Mouse (Mus musculus) adrenal gland, adult 18-20 months (tissue): Measurements from ENCODE around the gene Prx. TPM values are rescaled to one million over a fixed set of nuclear protein-coding genes. Genes with fewer than 3 reads are reported as not detected.

Source experiments
- DNase-seq, 2 experiments: peaks; one replicate each; pipeline ENCODE4 v3.0.0; 2021 to 2022; ENCODE audit warnings: low spot score in 2 of 2
- total RNA-seq, 2 experiments: library from RNA; stranded (reverse); gene quantifications; 1 replicate in 1 of 2; 2 replicates in 1 of 2; pipeline ENCODE4 v1.2.3; 2021

Gene Prx
- total RNA-seq, 2 experiments from 2014 or later = 2.6 to 3.0 TPM

GRCm38 (mm10) chr7:27520104-27520503 is 21.0 kb downstream of the Prx start:
- DNase-seq = no peak

GRCm38 (mm10) chr7:27520599-27520998 is 21.5 kb downstream of the Prx start:
- no peak for DNase-seq

GRCm38 (mm10) chr7:27522967-27523366 is 23.8 kb downstream of the Prx start, which contains the start of gene Hipk4:
TSS of gene Hipk4 (plus strand) at chr7:27523267.
- no peak for DNase-seq

- no peak for DNase-seq
These were observed 24.7 kb downstream of the Prx start for GRCm38 (mm10) chr7:27523805-27524204.

- DNase-seq = peak; percentile 71 to 87
These were observed 27.1 kb downstream of the Prx start for GRCm38 (mm10) chr7:27526039-27526827.

- no peak for DNase-seq
These were observed 29.9 kb downstream of the Prx start for GRCm38 (mm10) chr7:27529070-27529469.

- DNase-seq = no peak
These were observed 31.8 kb downstream of the Prx start for GRCm38 (mm10) chr7:27530937-27531336.

GRCm38 (mm10) chr7:27531707-27532106 is 32.6 kb downstream of the Prx start:
- no peak for DNase-seq

- no peak for DNase-seq
These were observed 33.4 kb downstream of the Prx start for GRCm38 (mm10) chr7:27532480-27533050.

GRCm38 (mm10) chr7:27535386-27535785 is 36.3 kb downstream of the Prx start:
- no peak for DNase-seq

- no peak for DNase-seq
These were observed 37.5 kb downstream of the Prx start for GRCm38 (mm10) chr7:27536618-27537017.

- no peak for DNase-seq
These were observed 38.9 kb downstream of the Prx start for GRCm38 (mm10) chr7:27537998-27538397.

GRCm38 (mm10) chr7:27538797-27539196 is 39.7 kb downstream of the Prx start:
- no peak for DNase-seq

GRCm38 (mm10) chr7:27540521-27540920 is 41.4 kb downstream of the Prx start:
- no peak for DNase-seq

GRCm38 (mm10) chr7:27540935-27541334 is 41.8 kb downstream of the Prx start:
- no peak for DNase-seq

GRCm38 (mm10) chr7:27541431-27541830 is 42.3 kb downstream of the Prx start:
- no peak for DNase-seq

- no peak for DNase-seq
These were observed 42.8 kb downstream of the Prx start for GRCm38 (mm10) chr7:27541922-27542321.

GRCm38 (mm10) chr7:27542392-27543033 is 43.4 kb downstream of the Prx start:
- DNase-seq = peak; percentile 70 to 77

- DNase-seq = no peak
These were observed 43.9 kb downstream of the Prx start for GRCm38 (mm10) chr7:27543065-27543464.

GRCm38 (mm10) chr7:27543851-27544250 is 44.7 kb downstream of the Prx start:
- no peak for DNase-seq

- no peak for DNase-seq
These were observed 45.7 kb downstream of the Prx start for GRCm38 (mm10) chr7:27544675-27545370.

- DNase-seq = no peak
These were observed 50.5 kb downstream of the Prx start for GRCm38 (mm10) chr7:27549597-27549996.
